Mouse (Mus musculus) liver (tissue): ENCODE results near the gene Krr1.
"Not testable (repeated sequence)": the region's sequence is repeated elsewhere in the genome, so short reads cannot be mapped to it uniquely, and the experiment has no call there.

Source experiments
- DNase-seq: peaks from one replicate; pipeline ENCODE4 v3.0.0-alpha.2; 2020; ENCODE audit warnings: mixed read lengths

The Krr1 gene

GRCm38 (mm10) chr10:111983070-111983469 is 10.6 kb downstream of the Krr1 start:
- no peak for DNase-seq

GRCm38 (mm10) chr10:111986453-111986852 is 14.0 kb downstream of the Krr1 start:
- DNase-seq: no peak

- DNase-seq: no peak
Observed at GRCm38 (mm10) chr10:111995803-111996548, 23.5 kb downstream of the Krr1 start.

GRCm38 (mm10) chr10:111996549-111996904 is 24.1 kb downstream of the Krr1 start:
- no peak for DNase-seq

- no peak for DNase-seq
Observed at GRCm38 (mm10) chr10:111996911-111997347, 24.5 kb downstream of the Krr1 start.

- DNase-seq: no peak
Observed at GRCm38 (mm10) chr10:111997671-111998070, 25.2 kb downstream of the Krr1 start.

GRCm38 (mm10) chr10:111999765-112000164 is 27.3 kb downstream of the Krr1 start:
- no peak for DNase-seq

- DNase-seq: no peak
Observed at GRCm38 (mm10) chr10:112000568-112000967, 28.1 kb downstream of the Krr1 start.

GRCm38 (mm10) chr10:112001350-112001749 is 28.9 kb downstream of the Krr1 start:
- DNase-seq: no peak

- no peak for DNase-seq
Observed at GRCm38 (mm10) chr10:112001756-112002520, 29.5 kb downstream of the Krr1 start.

GRCm38 (mm10) chr10:112002544-112003215 is 30.2 kb downstream of the Krr1 start, which contains the start of gene Glipr1:
Glipr1 (minus strand) TSS chr10:112002631.
- DNase-seq: peak; percentile 46

- not testable (repeated sequence) for DNase-seq
Observed at GRCm38 (mm10) chr10:112009511-112009910, 37.0 kb downstream of the Krr1 start.

GRCm38 (mm10) chr10:112023585-112023984 is 51.1 kb downstream of the Krr1 start:
- DNase-seq: no peak

GRCm38 (mm10) chr10:112028689-112029088 is 56.2 kb downstream of the Krr1 start:
- not testable (repeated sequence) for DNase-seq
